Mouse (Mus musculus) right cerebral cortex, postnatal 14 days (tissue): ENCODE measurements at regions not wholly inside any gene's neighbourhood (a gene's known extent, or its start where the extent isn't known, plus 50 kb on each side); places are given as distances from the start of the nearest gene placed in this dataset.
A peak's percentile ranks its signal among the peaks of the same experiment; 100 is the strongest.

Source experiments
- DNase-seq: peaks from one replicate; pipeline ENCODE4 v3.0.0; 2022

GRCm38 (mm10) chr7:54458386-54458785, 376.9 kb upstream of the Luzp2 start:
- DNase-seq, result peak; percentile 20

GRCm38 (mm10) chr7:54491254-54491653, 344.0 kb upstream of the Luzp2 start:
- no peak for DNase-seq

- DNase-seq, result no peak
Observed at GRCm38 (mm10) chr7:54505235-54505634, 330.1 kb upstream of the Luzp2 start.

GRCm38 (mm10) chr7:54507006-54507405, 328.3 kb upstream of the Luzp2 start:
- DNase-seq, result no peak

GRCm38 (mm10) chr7:54535693-54536092, 299.6 kb upstream of the Luzp2 start:
- no peak for DNase-seq

- DNase-seq, result no peak
Observed at GRCm38 (mm10) chr7:54557436-54557835, 277.9 kb upstream of the Luzp2 start.

- DNase-seq, result no peak
Observed at GRCm38 (mm10) chr7:54565569-54566179, 269.6 kb upstream of the Luzp2 start.

GRCm38 (mm10) chr7:54599776-54600175, 235.5 kb upstream of the Luzp2 start:
- no peak for DNase-seq

- no peak for DNase-seq
Observed at GRCm38 (mm10) chr7:54622436-54622835, 212.9 kb upstream of the Luzp2 start.

GRCm38 (mm10) chr7:54633930-54634329, 201.4 kb upstream of the Luzp2 start:
- peak; percentile 17 for DNase-seq

- DNase-seq, result no peak
Observed at GRCm38 (mm10) chr7:54634348-54635035, 200.8 kb upstream of the Luzp2 start.

GRCm38 (mm10) chr7:54645314-54645713, 190.0 kb upstream of the Luzp2 start:
- DNase-seq, result no peak

- DNase-seq, result no peak
Observed at GRCm38 (mm10) chr7:54649025-54649424, 186.3 kb upstream of the Luzp2 start.
